Mouse (Mus musculus) lung, adult 2 months (tissue): Measurements from ENCODE around the gene Lck.

ENCODE experiments used
- CTCF ChIP-seq: fragments of 200-500 bp; IDR thresholded peaks from 2 replicates; pipeline ENCODE4 v1.5.1; 2011; ENCODE audit warnings: mild to moderate bottlenecking, low read length, control low read depth; ENCODE audit not compliant: insufficient read depth
- POLR2A ChIP-seq: fragments of 200-500 bp; IDR thresholded peaks from 2 replicates; pipeline ENCODE4 v1.6.1; 2011; ENCODE audit warnings: low read depth, mild to moderate bottlenecking, control low read depth, low read length, borderline replicate concordance; ENCODE audit errors: extremely low read depth

DNA sequence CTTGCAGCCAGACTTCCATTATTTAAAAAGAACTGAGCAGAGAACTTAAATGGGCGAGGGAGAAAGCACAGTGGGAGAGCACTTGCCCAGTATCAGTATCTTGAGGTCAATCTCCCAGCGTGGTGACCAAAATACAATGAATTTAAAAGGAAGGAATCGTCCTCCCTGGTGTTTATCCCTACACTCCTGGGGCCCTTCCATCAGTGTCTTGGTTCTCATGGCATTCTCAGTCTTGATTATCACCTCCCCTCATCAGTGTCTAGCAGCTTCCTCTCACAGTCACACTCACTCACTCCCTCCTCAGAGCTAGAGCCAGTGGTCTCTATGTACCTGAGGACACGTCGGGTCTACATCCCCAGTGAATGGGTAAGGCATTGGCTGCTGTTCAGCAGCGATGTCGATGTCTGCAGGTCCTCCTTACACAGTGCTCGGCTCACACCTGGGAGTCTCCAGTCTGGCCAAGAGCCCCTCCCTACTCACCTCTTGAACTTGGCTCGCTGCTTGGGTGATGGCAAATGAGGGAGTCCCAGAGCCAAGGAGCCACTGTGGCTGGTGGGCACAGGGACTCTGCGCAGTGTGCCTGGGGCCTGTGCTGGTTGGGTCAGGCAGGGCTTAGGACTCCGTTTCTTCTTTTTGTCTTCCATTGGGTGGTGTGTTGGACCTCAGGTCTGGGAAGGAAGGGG is 48.8 kb upstream of the Lck start:
- TF ChIP-seq POLR2A (no peak), CTCF (no peak)
